Mouse (Mus musculus) ES-E14 (cell line): ENCODE measurements at regions not wholly inside any gene's neighbourhood (a gene's known extent, or its start where the extent isn't known, plus 50 kb on each side); places are given as distances from the start of the nearest gene placed in this dataset.

Experiments
- HCFC1 ChIP-seq: IDR thresholded peaks from 2 replicates; pipeline ENCODE4 v1.6.1; 2012; ENCODE audit warnings: low read length, inconsistent platforms, borderline replicate concordance; ENCODE audit not compliant: insufficient read depth
- ZC3H11A ChIP-seq: IDR thresholded peaks from 2 replicates; pipeline ENCODE4 v1.6.1; 2012; ENCODE audit warnings: low read depth, mild to moderate bottlenecking, inconsistent platforms, low read length, borderline replicate concordance
- ZNF384 ChIP-seq: IDR thresholded peaks from 2 replicates; pipeline ENCODE4 v1.6.1; 2012; ENCODE audit warnings: low read depth, low read length, inconsistent platforms

DNA sequence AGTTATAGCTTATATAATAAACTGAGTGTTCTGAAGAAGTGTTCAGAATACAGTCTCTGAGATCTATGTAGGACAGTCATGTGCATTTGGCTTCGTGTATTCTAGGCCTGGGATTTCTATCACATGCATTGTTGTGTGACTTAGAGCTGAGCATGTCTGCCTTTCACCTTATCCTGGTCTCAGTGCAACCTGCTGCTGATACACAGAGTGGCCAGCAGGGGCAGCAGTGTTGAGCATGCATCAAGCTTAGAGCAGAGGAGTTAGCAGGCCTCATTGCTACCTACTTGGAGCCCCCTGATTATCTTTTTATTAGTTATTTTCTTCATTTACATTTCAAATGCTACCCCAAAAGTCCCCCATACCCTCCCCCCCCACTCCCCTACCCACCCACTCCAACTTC lies 229.1 kb upstream of the Camk1g start:
- TF ChIP-seq ZC3H11A (no peak), ZNF384 (no peak), HCFC1 (no peak)
